Comparison of ENCODE assay signal across 8 mouse cellular contexts in genomic region chr4:109666461-109667269, GRCm38 (mm10). TPM values are rescaled to one million over a fixed set of nuclear protein-coding genes. Genes with fewer than 3 reads are reported as not detected.
DNase-seq lines count a peak whose midpoint lies in the region; ATAC-seq and TF ChIP-seq lines count a peak whose summit lies in the region.

Gene Cdkn2c (minus strand): TSS chr4:109667189.

- H3K9ac ChIP-seq in hindbrain, postnatal 0 days (replicated peaks; ENCODE audit: low read length) = peak within 1 kb of the TSS; percentile 73

- peak; percentile 85 for DNase-seq in ZHBTc4 (ENCODE audit: low read depth, low spot score)
- peak; percentile 52 to 82 for DNase-seq in cerebellum, postnatal 4 days (ENCODE audit: low spot score in 2 of 2)
- DNase-seq in gastrocnemius, adult 8-10 months (ENCODE audit: low spot score in 2 of 2) = peak; percentile 81 to 86
- DNase-seq in hindbrain, postnatal 0 days (ENCODE audit: low spot score) = peak; percentile 87
- DNase-seq in left cerebral cortex, postnatal 10 days (ENCODE audit: extremely low spot score in 1 of 2, low spot score in 2 of 2) = peak; percentile 56 to 93
- DNase-seq in right cerebral cortex, postnatal 10 days (ENCODE audit: low spot score in 2 of 2) = peak; percentile 74 to 76
- DNase-seq in urinary bladder, postnatal 25 days (ENCODE audit: low spot score) = peak; percentile 84

- H3K4me3 ChIP-seq in hindbrain, postnatal 0 days (ENCODE audit: low read length) = peak within 1 kb of the TSS; percentile 65

- ATAC-seq in hindbrain, postnatal 0 days = peak; percentile 95
- peak; percentile 70 for ATAC-seq in megakaryocyte progenitor cell, adult 5-6 weeks (replicated peaks; ENCODE audit: poor library complexity)

- no peaks in the 10 kb centered on the region for H3K36me3 ChIP-seq in hindbrain, postnatal 0 days (ENCODE audit: insufficient read depth, low read length)

- H3K4me1 ChIP-seq in hindbrain, postnatal 0 days (ENCODE audit: insufficient read depth, low read length) = no peaks in the 10 kb centered on the region

- H3K9me3 ChIP-seq in hindbrain, postnatal 0 days (ENCODE audit: low read length) = no peaks in the 10 kb centered on the region

- TF ChIP-seq CTCF in hindbrain, postnatal 0 days (IDR thresholded peaks at IDR 0.05; ENCODE audit: low read depth) = no peak

- intact Hi-C loops in left cerebral cortex, postnatal 10 days (cut with DNase I) = no loop called here

- H3K27me3 ChIP-seq in hindbrain, postnatal 0 days (ENCODE audit: insufficient read depth, low read length) = 0 out of 2 replicates have a peak, but pooled peaks cover 7% of the 10 kb centered on the region

- WGBS in hindbrain, postnatal 0 days = under 1% methylated on average over 64 of the region's 64 CpGs

- H3K4me2 ChIP-seq in hindbrain, postnatal 0 days (ENCODE audit: low read depth, low read length) = peak within 1 kb of the TSS; percentile 83

- H3K27ac ChIP-seq in hindbrain, postnatal 0 days = peak within 1 kb of the TSS; percentile 90

RNA-seq across cellular contexts. Expression of gene Cdkn2c, which starts in this region (rescaled TPM):
- total RNA-seq in gastrocnemius, adult 8-10 months (2022) = 10 to 100 TPM; 16.8 to 27.9 (median 22.5) TPM
- 9.6 and 14.3 TPM in 2 replicates for total RNA-seq in hindbrain, postnatal 0 days (2014; rRNA removed)
- polyA plus RNA-seq in hindbrain, postnatal 0 days (2015; fragmentation: Nextera tagmentation; extraction: Ambion mirVana) = 6.2 and 6.3 TPM in 2 replicates
- total RNA-seq in left cerebral cortex, postnatal 10 days (2021) = 1 to 10 TPM; 5.3 to 5.9 TPM
- 27.6 and 28.8 TPM in 2 replicates for total RNA-seq in megakaryocyte progenitor cell, adult 5-6 weeks (2015)
- total RNA-seq in megakaryocyte progenitor cell, adult 5-6 weeks (2017) = 32.7 and 40.3 TPM in 2 replicates

Comparison
In these comparisons a context has a peak if more than half of its experiments do, and no peak if none do; other contexts are left out.
1. Peak in every context shown above with its lines: DNase-seq, ATAC-seq, H3K4me3 ChIP-seq and H3K27ac ChIP-seq.